Mouse (Mus musculus) CH12.LX (cell line): Measurements from ENCODE around the gene Zfp780b.
"Not testable (repeated sequence)": the region's sequence is repeated elsewhere in the genome, so short reads cannot be mapped to it uniquely, and the experiment has no call there.

ENCODE experiments used
- CHD1 ChIP-seq: IDR thresholded peaks from 2 replicates; pipeline ENCODE4 v1.6.1; 2012; ENCODE audit warnings: low read depth, low read length, improper control_type of control experiment, inconsistent platforms
- CHD2 ChIP-seq: IDR thresholded peaks from 2 replicates; pipeline ENCODE4 v1.6.1; 2011; ENCODE audit warnings: low read length, improper control_type of control experiment
- CTCF ChIP-seq, 2 experiments: IDR thresholded peaks in 1 of 2; conservative IDR thresholded peaks in 1 of 2; 2 replicates each; pipeline ENCODE4 v1.5.1; 2011 to 2012; ENCODE audit warnings: low read depth in 2 of 2, low read length in 2 of 2, improper control_type of control experiment in 1 of 2, inconsistent platforms in 1 of 2, mild to moderate bottlenecking in 1 of 2, moderate library complexity in 1 of 2
- E2F4 ChIP-seq: IDR thresholded peaks from 2 replicates; pipeline ENCODE4 v1.6.1; 2011; ENCODE audit warnings: low read depth, low read length, improper control_type of control experiment; ENCODE audit not compliant: insufficient replicate concordance
- EP300 ChIP-seq: IDR thresholded peaks from 2 replicates; pipeline ENCODE4 v1.6.1; 2011; ENCODE audit warnings: low read length, improper control_type of control experiment
- HCFC1 ChIP-seq: IDR thresholded peaks from 2 replicates; pipeline ENCODE4 v1.6.1; 2012; ENCODE audit warnings: low read depth, mild to moderate bottlenecking, inconsistent platforms, low read length, improper control_type of control experiment
- IRF4 ChIP-seq: IDR thresholded peaks from 2 replicates; pipeline ENCODE4 v1.6.1; 2014; ENCODE audit warnings: low read depth, mild to moderate bottlenecking, inconsistent platforms, low read length, improper control_type of control experiment
- KAT2A ChIP-seq: IDR thresholded peaks from 2 replicates; pipeline ENCODE4 v1.6.1; 2012; ENCODE audit warnings: low read length, improper control_type of control experiment, inconsistent platforms; ENCODE audit not compliant: insufficient replicate concordance
- PAX5 ChIP-seq: IDR thresholded peaks from 2 replicates; pipeline ENCODE4 v1.6.1; 2012; ENCODE audit warnings: low read length, inconsistent platforms, mixed read lengths
- POLR2A ChIP-seq: IDR thresholded peaks from 2 replicates; pipeline ENCODE4 v1.6.1; 2011; ENCODE audit warnings: low read depth, mild to moderate bottlenecking, improper control_type of control experiment, low read length
- POLR2AphosphoS2 ChIP-seq: IDR thresholded peaks from 2 replicates; pipeline ENCODE4 v1.6.1; 2011; ENCODE audit warnings: low read depth, low read length, improper control_type of control experiment
- USF2 ChIP-seq: conservative IDR thresholded peaks from 2 replicates; pipeline ENCODE4 v1.6.1; 2011; ENCODE audit warnings: low read depth, low read length, improper control_type of control experiment
- ZC3H11A ChIP-seq: IDR thresholded peaks from 2 replicates; pipeline ENCODE4 v1.6.1; 2012; ENCODE audit warnings: low read depth, mild to moderate bottlenecking, inconsistent platforms, low read length, improper control_type of control experiment
- ZMIZ1 ChIP-seq: IDR thresholded peaks from 2 replicates; pipeline ENCODE4 v1.6.1; 2012; ENCODE audit warnings: low read depth, mild to moderate bottlenecking, inconsistent platforms, low read length, improper control_type of control experiment

DNA sequence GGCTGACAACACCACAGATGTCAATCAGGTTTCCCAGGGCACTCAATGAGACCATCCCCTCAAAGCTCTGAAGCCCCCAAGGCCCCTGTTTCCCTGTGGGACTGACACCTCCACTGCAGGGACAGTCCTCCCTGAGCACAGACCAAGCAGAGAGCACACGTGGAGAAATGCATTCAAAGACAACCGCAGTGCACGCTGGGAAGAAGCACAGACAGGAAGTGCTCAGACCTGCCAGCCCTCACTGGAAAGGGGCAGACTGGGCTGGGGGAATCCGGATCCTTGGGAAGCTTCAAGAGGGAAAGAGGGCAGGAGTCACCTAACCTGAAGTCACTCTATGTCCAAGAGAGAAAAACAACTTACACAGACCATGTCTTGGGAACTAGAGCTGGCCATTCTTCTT is 51.9 kb downstream of the Zfp780b start:
- not testable (repeated sequence) for TF ChIP-seq KAT2A; PAX5; CTCF (conservative IDR thresholded peaks at IDR 0.05 in 1 of 2, IDR thresholded peaks at IDR 0.05 in 1 of 2; ENCODE audit: low read depth in 2 of 2, low read length in 2 of 2); EP300; USF2; E2F4; ZMIZ1; CHD1; POLR2AphosphoS2; HCFC1; CHD2; ZC3H11A; IRF4
- TF ChIP-seq POLR2A: 0 out of 2 replicates have a peak, but pooled peaks have one; percentile 29
